Mouse (Mus musculus) embryonic fibroblast, embryonic 13.5 days (primary cell): Measurements from ENCODE around the gene Camk2g. TPM values are rescaled to one million over a fixed set of nuclear protein-coding genes. Genes with fewer than 3 reads are reported as not detected.
A peak's percentile ranks its signal among the peaks of the same experiment; 100 is the strongest.
"Not testable (repeated sequence)": the region's sequence is repeated elsewhere in the genome, so short reads cannot be mapped to it uniquely, and the experiment has no call there.

ENCODE experiments used
- H3K27ac ChIP-seq: 2 replicates; pipeline ENCODE4 v1.5.1; 2012; ENCODE audit warnings: low read length, control low read depth, inconsistent platforms; ENCODE audit not compliant: insufficient read depth
- H3K4me1 ChIP-seq: 2 replicates; pipeline ENCODE4 v1.6.1; 2011; ENCODE audit warnings: low read length; ENCODE audit not compliant: control insufficient read depth, insufficient read depth
- H3K4me3 ChIP-seq: 2 replicates; pipeline ENCODE4 v1.5.1; 2011; ENCODE audit warnings: mild to moderate bottlenecking, control low read depth, low read length; ENCODE audit not compliant: insufficient read depth
- CTCF ChIP-seq: IDR thresholded peaks from 2 replicates; pipeline ENCODE4 v1.5.1; 2011; ENCODE audit warnings: mild to moderate bottlenecking, control low read depth, low read length, moderate library complexity, borderline replicate concordance; ENCODE audit not compliant: insufficient read depth
- POLR2A ChIP-seq: IDR thresholded peaks from 2 replicates; pipeline ENCODE4 v1.6.1; 2011; ENCODE audit warnings: low read depth, mild to moderate bottlenecking, control low read depth, low read length, moderate library complexity
- polyA plus RNA-seq: library from polyadenylated mRNA; stranded (reverse); fragments of >200 nt; gene quantifications from 2 replicates; pipeline ENCODE4 v1.2.4, GENCODE M21; 2011; ENCODE audit warnings: low read depth; ENCODE audit not compliant: missing spikeins, insufficient read length

Camk2g gene
- polyA plus RNA-seq, 1 experiment: 105 TPM

DNA sequence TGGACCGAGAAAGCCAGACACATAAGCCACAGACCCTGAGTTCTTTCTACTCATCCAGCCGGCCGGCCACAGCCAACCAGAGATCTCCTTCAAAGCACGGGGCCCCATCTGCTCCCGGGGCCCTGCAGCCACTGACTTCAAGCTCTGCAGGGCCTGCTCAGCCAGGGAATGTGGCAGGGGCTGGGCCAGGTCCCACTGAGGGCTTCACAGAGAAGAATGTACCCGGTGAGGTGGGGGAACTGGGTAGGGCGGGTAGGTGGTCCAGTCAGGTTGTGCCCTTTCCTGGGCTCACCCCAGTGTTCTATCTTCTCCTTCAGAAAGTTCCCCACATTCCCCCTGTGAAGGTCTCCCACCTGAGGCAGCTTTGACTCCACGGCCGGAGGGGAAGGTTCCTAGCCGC, 75.4 kb downstream of the Camk2g start:
- no peak overlapping the region for H3K4me3 ChIP-seq
- TF ChIP-seq CTCF (no peak), POLR2A (no peak)
- no peak overlapping the region for H3K27ac ChIP-seq
- H3K4me1 ChIP-seq: no peaks in the 10 kb centered on the region

DNA sequence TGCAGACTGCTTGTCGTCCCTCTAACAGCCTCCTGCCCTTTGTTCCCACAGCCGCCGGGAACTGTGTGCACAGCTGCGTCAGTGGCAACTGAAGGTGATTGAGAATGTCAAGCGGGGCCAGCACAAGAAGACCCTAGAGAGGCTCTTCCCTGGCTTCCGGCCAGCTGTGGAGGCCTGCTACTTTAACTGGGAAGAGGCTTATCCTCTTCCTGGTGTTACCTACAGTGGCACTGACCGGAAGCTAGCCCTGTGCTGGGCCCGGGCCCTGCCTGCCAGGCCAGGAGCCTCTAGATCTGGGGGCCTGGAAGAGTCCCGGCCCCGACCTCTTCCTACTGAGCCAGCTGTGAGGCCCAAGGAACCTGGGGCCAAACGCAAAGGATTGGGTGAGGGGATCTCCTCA, 80.1 kb downstream of the Camk2g start:
- no peak overlapping the region for H3K27ac ChIP-seq
- no peak for TF ChIP-seq CTCF
- TF ChIP-seq POLR2A: no peak
- H3K4me3 ChIP-seq: no peak overlapping the region
- no peaks in the 10 kb centered on the region for H3K4me1 ChIP-seq

DNA sequence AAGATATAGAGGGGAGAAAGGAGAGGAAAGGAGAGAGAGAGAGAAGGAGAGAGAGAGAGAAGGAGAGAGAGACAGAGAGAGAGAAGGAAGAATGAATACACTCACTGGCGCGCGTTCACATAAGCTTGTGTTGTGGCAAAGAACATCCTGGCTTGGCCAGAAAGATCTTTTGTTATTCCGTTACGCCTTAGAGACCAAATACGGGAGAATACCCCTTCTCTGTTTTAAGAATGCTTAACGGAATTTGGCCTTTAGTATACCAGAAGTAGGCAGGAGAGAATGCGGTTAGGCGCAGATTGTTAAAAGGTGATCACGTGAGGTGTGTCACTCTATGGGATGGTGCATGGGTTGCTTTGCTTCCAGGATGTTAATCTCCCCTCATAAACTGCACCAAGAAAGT, 85.6 kb downstream of the Camk2g start:
- TF ChIP-seq CTCF (no peak), POLR2A (0 out of 2 replicates have a peak, but pooled peaks have one; percentile 14)
- H3K27ac ChIP-seq: peak overlapping the region; percentile 54
- H3K4me1 ChIP-seq: no peaks in the 10 kb centered on the region
- H3K4me3 ChIP-seq: peak overlapping the region; percentile 100

DNA sequence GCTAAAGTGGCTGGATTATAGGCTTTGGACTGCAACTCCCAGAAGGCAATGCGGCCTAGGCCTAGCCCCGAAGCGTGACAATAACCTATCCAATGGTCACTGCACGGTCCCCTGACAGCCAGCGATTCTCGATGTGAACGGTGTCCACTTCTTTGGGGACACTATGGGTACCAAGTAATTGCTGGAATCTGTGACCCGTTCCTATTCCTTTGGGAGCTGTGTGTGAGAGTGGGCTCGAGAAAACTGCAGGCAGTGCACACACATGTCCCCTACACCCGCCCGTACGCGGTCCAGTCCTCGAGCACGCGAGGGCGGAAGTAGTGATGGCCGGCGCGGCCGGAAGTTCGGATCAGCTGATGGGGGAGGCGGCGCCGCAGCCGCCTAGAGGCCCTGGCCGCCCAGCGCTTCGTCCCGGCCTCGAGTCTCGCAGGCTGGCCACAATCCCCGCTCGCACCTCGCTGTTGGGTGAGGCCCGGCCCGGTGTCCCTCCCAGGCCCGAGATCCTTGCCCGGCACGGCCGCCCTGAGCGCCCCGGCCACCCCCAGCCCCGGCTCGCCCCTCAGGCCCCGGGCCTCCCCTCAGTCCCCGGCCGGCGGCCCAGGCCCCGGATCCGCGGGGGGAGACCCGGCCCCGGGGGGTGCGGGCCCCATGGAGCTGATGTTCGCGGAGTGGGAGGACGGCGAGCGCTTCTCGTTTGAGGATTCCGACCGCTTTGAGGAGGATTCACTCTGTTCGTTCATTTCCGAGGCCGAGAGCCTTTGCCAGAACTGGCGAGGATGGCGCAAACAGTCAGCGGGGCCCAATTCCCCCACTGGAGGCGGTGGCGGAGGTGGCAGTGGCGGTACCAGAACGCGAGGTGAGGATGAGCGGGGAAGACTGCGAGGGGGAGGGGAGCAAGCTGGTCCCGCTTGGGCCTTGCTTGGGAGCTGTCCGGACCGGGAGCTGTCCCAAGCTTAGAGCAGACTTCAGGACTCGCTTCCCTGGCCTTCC, 86.4 kb downstream of the Camk2g start, which contains the start of gene Zswim8:
Zswim8 (plus strand) TSS at position 352 of the 990 bp plus-strand sequence.
- no peak for TF ChIP-seq CTCF
- TF ChIP-seq POLR2A: peak; percentile 65
- H3K4me3 ChIP-seq: peak within 1 kb of the TSS; percentile 100
- peak within 1 kb of the TSS; percentile 67 for H3K27ac ChIP-seq
- no peaks in the 10 kb centered on the region for H3K4me1 ChIP-seq

DNA sequence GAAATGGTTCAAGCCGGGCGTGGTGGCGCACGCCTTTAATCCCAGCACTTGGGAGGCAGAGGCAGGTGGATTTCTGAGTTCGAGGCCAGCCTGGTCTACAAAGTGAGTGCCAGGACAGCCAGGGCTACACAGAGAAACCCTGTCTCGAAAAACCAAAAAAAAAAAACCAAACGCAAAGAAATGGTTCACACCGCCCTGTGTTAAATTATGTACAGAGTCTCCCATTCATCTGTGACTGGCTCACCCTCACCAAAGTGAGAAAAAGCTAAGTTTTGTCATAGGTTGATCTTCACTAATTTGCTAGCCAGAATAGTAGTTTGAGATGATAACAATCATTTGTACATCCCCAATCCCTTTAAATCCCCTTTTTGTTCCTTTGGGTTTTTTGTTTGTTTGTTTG, 90.4 kb downstream of the Camk2g start:
- H3K4me3 ChIP-seq: peak overlapping the region; percentile 77
- H3K4me1 ChIP-seq, H3K27ac ChIP-seq: not testable (repeated sequence)

DNA sequence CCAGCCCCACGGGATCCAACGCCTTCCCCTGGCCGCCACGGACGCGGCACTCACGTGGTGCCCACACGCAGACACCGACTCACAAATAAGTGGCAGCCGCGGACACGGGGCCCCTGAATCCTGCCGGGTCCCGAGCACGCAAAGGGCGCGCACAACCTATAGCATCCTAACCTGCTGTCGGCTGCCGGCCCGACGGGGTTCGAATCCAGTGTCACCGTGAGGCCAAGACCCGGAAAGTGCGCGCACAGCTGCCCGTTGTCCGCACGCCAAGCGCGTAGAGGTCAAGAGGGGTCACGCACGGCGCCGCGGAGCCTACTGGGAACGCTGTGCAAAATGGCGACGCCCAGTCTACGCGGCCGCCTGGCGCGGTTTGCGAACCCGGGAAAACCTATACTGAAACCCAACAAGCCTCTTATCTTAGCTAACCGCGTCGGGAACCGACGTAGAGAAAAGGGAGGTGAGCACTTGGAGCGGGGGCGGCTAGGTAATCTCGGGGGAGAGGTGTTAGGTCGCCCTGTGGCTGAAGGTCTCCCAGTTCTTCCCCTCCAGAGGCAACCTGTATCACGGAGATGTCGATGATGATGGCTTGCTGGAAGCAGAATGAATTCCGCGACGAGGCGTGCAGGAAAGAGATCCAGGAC, 91.0 kb downstream of the Camk2g start, which contains the start of gene Chchd1:
Chchd1 (plus strand) TSS at position 266 of the 641 bp plus-strand sequence.
- peak within 1 kb of the TSS; percentile 77 for H3K4me3 ChIP-seq
- TF ChIP-seq CTCF (no peak), POLR2A (peak; percentile 74)
- peak within 1 kb of the TSS; percentile 92 for H3K27ac ChIP-seq
- H3K4me1 ChIP-seq: peaks cover 6% of the 10 kb centered on the region

DNA sequence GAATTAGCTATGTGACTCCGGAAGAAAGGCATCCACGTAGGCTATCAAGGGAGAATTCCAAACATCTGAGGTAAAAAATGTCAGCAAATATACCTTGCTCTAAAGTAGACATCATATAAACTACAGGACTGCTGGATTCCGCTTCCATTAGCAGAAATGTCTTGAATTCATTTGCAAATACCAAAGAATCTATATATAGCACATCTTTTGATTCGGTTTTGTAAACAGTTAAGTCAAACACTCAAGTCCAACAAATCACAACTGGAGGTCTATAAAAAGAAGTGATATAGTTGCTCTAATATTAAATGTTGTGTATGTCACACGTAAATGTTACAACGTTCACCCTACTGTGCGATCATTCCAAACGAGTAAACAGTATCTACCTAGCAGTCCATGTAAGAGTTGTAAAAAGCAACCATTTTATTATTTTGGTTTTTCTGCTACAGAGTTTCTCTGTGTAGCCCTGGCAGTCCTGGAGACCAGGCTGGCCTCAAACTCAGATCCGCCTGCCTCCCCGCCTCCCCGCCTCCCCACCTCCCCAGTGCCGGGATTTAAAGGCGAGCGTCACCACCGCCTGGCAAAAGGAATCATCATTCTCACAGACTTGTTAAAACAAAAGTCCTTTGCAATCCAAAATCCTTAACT, 91.7 kb downstream of the Camk2g start:
- TF ChIP-seq CTCF: no peak
- TF ChIP-seq POLR2A: no peak
- Histone ChIP-seq H3K27ac (peak overlapping the region; percentile 92), H3K4me1 (peaks cover 6% of the 10 kb centered on the region), H3K4me3 (peak overlapping the region; percentile 77)

DNA sequence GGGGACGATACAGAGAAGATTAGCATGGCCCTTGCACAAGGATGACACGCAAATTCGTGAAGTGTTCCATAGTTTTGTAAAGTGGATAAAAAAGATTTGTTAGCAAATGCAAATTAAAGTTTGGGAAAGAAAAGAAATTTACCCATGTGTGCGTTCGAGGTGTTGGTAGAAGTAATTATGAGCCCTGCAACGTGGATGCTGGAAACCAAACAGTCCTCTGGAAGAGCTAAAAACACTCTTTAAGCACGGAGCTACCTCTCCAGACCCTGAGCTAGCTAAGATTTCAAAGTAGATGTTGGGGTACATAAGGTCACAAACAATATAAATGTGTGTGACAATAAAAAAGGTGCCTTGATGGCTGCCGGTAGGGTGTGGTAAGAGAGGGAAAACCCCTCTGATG, 92.3 kb downstream of the Camk2g start:
- peaks cover 6% of the 10 kb centered on the region for H3K4me1 ChIP-seq
- peak overlapping the region; percentile 77 for H3K4me3 ChIP-seq
- H3K27ac ChIP-seq: peak overlapping the region; percentile 92
- TF ChIP-seq CTCF: no peak
- TF ChIP-seq POLR2A: no peak

DNA sequence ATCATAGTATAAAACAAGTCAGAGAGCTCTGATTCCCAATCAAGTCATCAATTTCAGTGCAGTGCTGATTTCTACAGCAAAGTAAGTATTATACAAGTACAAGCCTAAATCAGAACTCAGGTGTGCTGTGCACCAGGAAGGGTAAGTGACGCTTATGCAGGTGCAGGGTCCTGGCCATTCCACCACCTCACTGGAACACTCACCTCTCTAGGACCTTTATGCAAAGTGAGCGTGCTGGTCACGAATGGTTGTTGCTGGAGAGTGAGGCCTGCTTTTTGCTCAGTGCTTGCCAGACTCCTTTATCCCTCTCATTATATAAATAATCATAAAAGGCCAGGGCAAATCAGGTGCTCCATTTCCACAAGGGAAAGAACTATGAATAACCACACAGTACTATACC, 93.5 kb downstream of the Camk2g start:
- Histone ChIP-seq H3K4me1 (peaks cover 8% of the 10 kb centered on the region), H3K27ac (no peak overlapping the region), H3K4me3 (no peak overlapping the region)
- no peak for TF ChIP-seq POLR2A
- no peak for TF ChIP-seq CTCF
